Mouse (Mus musculus): ENCODE measurements around the gene Coq9. TPM values are rescaled to one million over a fixed set of nuclear protein-coding genes. Genes with fewer than 3 reads are reported as not detected.
"Not testable (repeated sequence)": the region's sequence is repeated elsewhere in the genome, so short reads cannot be mapped to it uniquely, and the experiment has no call there.

Coq9 gene
- polyA plus RNA-seq, 1 experiment from 2014 or later: 45.5 TPM

GRCm38 (mm10) chr8:94821381-94821780, 16.7 kb upstream of the Coq9 start:
- DNase-seq (ENCODE audit: low spot score): no peak

- peak; percentile 54 for DNase-seq (ENCODE audit: low spot score)
These were observed 15.2 kb upstream of the Coq9 start for GRCm38 (mm10) chr8:94822637-94823560.

- DNase-seq (ENCODE audit: low spot score): no peak
These were observed 13.0 kb upstream of the Coq9 start for GRCm38 (mm10) chr8:94825170-94825569.

GRCm38 (mm10) chr8:94826210-94826609, 11.9 kb upstream of the Coq9 start:
- DNase-seq (ENCODE audit: low spot score): no peak

GRCm38 (mm10) chr8:94828284-94828683, 9.8 kb upstream of the Coq9 start:
- DNase-seq (ENCODE audit: low spot score): no peak

GRCm38 (mm10) chr8:94833901-94834405, 4.2 kb upstream of the Coq9 start:
- not testable (repeated sequence) for DNase-seq (ENCODE audit: low spot score)

- not testable (repeated sequence) for DNase-seq (ENCODE audit: low spot score)
These were observed 2.4 kb upstream of the Coq9 start for GRCm38 (mm10) chr8:94835751-94836150.

- no peak for DNase-seq (ENCODE audit: low spot score)
These were observed 1.5 kb upstream of the Coq9 start for GRCm38 (mm10) chr8:94836456-94837240.

GRCm38 (mm10) chr8:94838600-94838999, 479 bp downstream of the Coq9 start:
- peak; percentile 57 for DNase-seq (ENCODE audit: low spot score)

- DNase-seq (ENCODE audit: low spot score): no peak
These were observed 3.1 kb downstream of the Coq9 start for GRCm38 (mm10) chr8:94841183-94841582.

GRCm38 (mm10) chr8:94850049-94850448, 11.9 kb downstream of the Coq9 start:
- no peak for DNase-seq (ENCODE audit: low spot score)

GRCm38 (mm10) chr8:94854761-94855160, 16.6 kb downstream of the Coq9 start:
- DNase-seq (ENCODE audit: low spot score): not testable (repeated sequence)

GRCm38 (mm10) chr8:94857011-94857345, 18.9 kb downstream of the Coq9 start:
- DNase-seq (ENCODE audit: low spot score): no peak

GRCm38 (mm10) chr8:94857346-94858173, 19.4 kb downstream of the Coq9 start, which contains the start of gene Polr2c:
TSS of gene Polr2c (plus strand) at chr8:94857450.
- peak; percentile 86 for DNase-seq (ENCODE audit: low spot score)

- DNase-seq (ENCODE audit: low spot score): peak; percentile 50
These were observed 23.3 kb downstream of the Coq9 start for GRCm38 (mm10) chr8:94861352-94861910.

GRCm38 (mm10) chr8:94862487-94863220, 24.5 kb downstream of the Coq9 start:
- DNase-seq (ENCODE audit: low spot score): no peak

GRCm38 (mm10) chr8:94863897-94864673, 26.0 kb downstream of the Coq9 start:
- no peak for DNase-seq (ENCODE audit: low spot score)

GRCm38 (mm10) chr8:94865292-94865691, 27.2 kb downstream of the Coq9 start:
- no peak for DNase-seq (ENCODE audit: low spot score)

- no peak for DNase-seq (ENCODE audit: low spot score)
These were observed 28.8 kb downstream of the Coq9 start for GRCm38 (mm10) chr8:94866921-94867320.

All from thymus, postnatal 0 days (tissue).